Mouse (Mus musculus) heart, embryonic 11.5 days (tissue): ENCODE measurements around the gene Tyw3. TPM values are rescaled to one million over a fixed set of nuclear protein-coding genes. Genes with fewer than 3 reads are reported as not detected.
A peak's percentile ranks its signal among the peaks of the same experiment; 100 is the strongest.

Source experiments
- ATAC-seq: fragments of 200-750 bp; cut with Nextera tagmentation; replicated peaks from 2 replicates; pipeline ENCODE4 v1.8.0; 2017; ENCODE audit warnings: moderate library complexity; ENCODE audit not compliant: insufficient number of reproducible peaks, low FRiP score, low TSS enrichment
- H3K27ac ChIP-seq: fragments of 300-500 bp; sonication (generic); 2 replicates; pipeline ENCODE4 v1.5.1; 2014; ENCODE audit warnings: mild to moderate bottlenecking, low read depth, low read length
- H3K27me3 ChIP-seq: fragments of 300-500 bp; sonication (generic); 2 replicates; pipeline ENCODE4 v1.6.1; 2014; ENCODE audit warnings: mild to moderate bottlenecking, low read length, mixed read lengths; ENCODE audit not compliant: control insufficient read depth, insufficient read depth
- H3K36me3 ChIP-seq: fragments of 300-500 bp; sonication (generic); 2 replicates; pipeline ENCODE4 v1.6.1; 2014; ENCODE audit warnings: mild to moderate bottlenecking, low read length, moderate library complexity, mixed read lengths; ENCODE audit not compliant: control insufficient read depth, insufficient read depth
- H3K4me1 ChIP-seq: fragments of 300-500 bp; sonication (generic); 2 replicates; pipeline ENCODE4 v1.6.1; 2014; ENCODE audit warnings: low read length; ENCODE audit not compliant: control insufficient read depth, insufficient read depth
- H3K4me2 ChIP-seq: fragments of 300-500 bp; sonication (generic); 2 replicates; pipeline ENCODE4 v1.6.1; 2014; ENCODE audit warnings: mild to moderate bottlenecking, moderate library complexity
- H3K4me3 ChIP-seq: fragments of 300-500 bp; sonication (generic); 2 replicates; pipeline ENCODE4 v1.5.1; 2014; ENCODE audit warnings: low read depth, low read length
- H3K9ac ChIP-seq: fragments of 300-500 bp; sonication (generic); 2 replicates; pipeline ENCODE4 v1.6.1; 2014; ENCODE audit warnings: mild to moderate bottlenecking, low read depth, low read length, moderate library complexity
- H3K9me3 ChIP-seq: fragments of 300-500 bp; sonication (generic); replicated peaks from 2 replicates; pipeline ENCODE4 v1.6.1; 2016; ENCODE audit warnings: low read length; ENCODE audit not compliant: control insufficient read depth
- WGBS: fragments of 180-500 bp; shearing (Covaris S2); extraction: QIAGEN DNeasy Blood & Tissue Kit; methylation state at CpG from one replicate; pipeline ENCODE4 v1.1.7; 2014; ENCODE audit not compliant: insufficient replicate concordance; 5-methylcytosine and 5-hydroxymethylcytosine counted together
- polyA plus RNA-seq: library from polyadenylated mRNA; unstranded; fragments of >200 nt; fragmentation: Nextera tagmentation; extraction: Ambion mirVana; gene quantifications from 2 replicates; pipeline ENCODE4 v1.2.1, GENCODE M21; 2014

Tyw3 gene
- polyA plus RNA-seq, 1 experiment from 2014 or later: 17.9 TPM

DNA sequence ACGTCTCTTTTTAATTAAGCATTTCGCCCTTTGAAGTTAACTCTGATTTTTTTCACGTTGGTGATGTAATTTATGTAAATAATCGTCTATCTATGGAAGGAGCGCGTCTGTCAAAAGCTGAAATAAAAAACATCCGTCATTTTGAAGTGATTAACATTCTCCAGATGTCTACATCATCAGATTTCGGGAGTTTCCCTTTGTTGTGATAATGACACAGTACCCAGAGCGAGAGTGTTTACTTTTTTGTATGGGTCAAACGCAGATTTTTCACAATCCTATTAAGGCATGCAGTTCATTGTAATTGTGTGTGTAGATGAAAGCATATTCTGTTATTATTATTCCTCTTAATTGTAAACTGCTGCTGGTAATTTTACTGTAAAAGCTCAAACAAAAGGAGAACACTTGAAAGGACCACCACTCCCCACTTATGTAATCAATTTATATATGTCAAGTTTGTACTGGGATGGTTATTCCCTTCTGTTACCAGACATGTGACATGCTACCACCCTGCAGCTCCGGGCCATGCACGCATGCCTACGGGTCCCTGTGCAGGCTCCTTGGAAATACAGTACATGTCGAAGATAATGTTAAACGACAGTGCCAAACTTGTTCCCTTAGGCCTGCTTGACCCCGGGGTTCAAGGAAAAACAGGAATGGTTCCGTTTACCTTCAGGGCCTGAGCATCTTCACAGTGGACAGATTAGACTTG, 46.4 kb downstream of the Tyw3 start:
- H3K4me1 ChIP-seq: peaks cover 9% of the 10 kb centered on the region; the same call in 1 of the 2 replicates
- no peak for ATAC-seq
- no peak overlapping the region for H3K4me2 ChIP-seq
- H3K27ac ChIP-seq: no peak overlapping the region
- H3K36me3 ChIP-seq: no peaks in the 10 kb centered on the region
- H3K27me3 ChIP-seq: peaks cover 7% of the 10 kb centered on the region; the same call in 1 of the 2 replicates
- no peak overlapping the region for H3K9ac ChIP-seq
- 51% methylated on average over 17 of the region's 17 CpGs for WGBS
- no peak overlapping the region for H3K4me3 ChIP-seq
- no peaks in the 10 kb centered on the region for H3K9me3 ChIP-seq

DNA sequence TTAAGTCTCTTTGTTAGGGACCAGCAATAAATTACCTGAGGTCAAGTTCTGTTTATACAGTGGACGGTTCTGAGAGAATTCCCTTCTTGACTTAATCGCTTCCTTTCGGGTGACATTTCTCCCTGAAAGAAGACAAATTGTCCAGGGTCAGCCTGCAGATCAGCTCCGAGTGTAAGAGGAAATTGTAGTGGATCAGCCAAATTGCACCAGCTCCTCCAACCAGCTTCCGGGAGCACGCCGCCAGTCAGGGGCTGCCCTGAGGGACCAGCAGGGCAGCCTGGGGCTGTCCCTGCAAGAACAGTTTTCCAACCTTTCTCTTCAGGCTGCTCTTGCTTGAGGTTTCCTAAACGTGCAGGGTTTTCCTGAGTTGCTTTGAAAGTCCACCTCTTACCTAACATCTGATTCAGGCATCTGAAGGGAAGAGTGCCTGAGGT, 48.0 kb downstream of the Tyw3 start:
- Histone ChIP-seq H3K4me3 (no peak overlapping the region), H3K4me1 (peaks cover 9% of the 10 kb centered on the region; the same call in 1 of the 2 replicates), H3K4me2 (peak overlapping the region; percentile 27), H3K27ac (no peak overlapping the region), H3K9me3 (no peaks in the 10 kb centered on the region), H3K36me3 (no peaks in the 10 kb centered on the region), H3K27me3 (peaks cover 7% of the 10 kb centered on the region; the same call in 1 of the 2 replicates), H3K9ac (no peak overlapping the region)
- WGBS: 14% methylated on average over 8 of the region's 8 CpGs
- no peak for ATAC-seq

DNA sequence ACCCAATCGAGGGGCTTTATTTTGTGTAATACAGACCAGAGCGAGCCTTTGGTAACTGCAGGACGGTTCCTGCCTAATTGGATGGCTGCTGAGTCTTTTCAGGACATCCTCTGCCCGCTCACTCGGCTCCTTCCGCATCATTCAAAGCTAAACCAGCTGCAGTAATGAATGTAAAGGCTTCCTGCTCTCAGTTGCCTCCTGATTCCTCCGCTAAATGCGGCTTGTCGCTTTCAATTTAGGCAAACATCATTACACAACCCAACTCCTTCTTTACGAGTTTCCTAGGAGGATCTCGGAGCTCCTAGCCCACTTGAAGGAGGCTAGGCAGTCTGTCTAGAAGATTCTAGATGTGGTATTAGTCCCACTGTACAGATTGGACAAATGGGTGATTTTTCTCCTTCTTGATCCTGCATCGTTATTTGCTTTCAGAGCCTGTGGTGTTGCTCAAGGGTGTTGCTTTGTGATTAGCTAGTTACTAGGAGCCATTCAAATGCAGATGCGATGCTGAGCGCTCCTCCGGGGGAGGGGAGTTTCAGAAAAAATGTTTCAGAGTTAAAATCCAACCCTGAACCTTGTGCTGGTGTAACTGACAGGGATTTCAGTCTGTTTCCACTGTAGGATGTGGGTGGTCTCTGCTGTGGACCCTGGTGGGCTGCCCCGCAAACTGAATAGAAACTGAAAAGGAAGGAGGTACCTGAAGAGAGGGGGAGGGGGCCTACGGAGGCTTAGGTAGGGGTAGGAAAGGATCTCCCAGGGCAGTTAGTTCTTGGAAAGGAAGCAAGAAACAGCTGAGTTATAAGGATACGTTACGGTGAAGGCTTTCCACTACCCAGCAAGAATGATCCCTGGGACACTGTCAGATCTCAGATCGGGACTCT, 49.1 kb downstream of the Tyw3 start:
- Histone ChIP-seq H3K27ac (no peak overlapping the region), H3K36me3 (no peaks in the 10 kb centered on the region), H3K4me3 (peak overlapping the region; percentile 17), H3K4me2 (peak overlapping the region; percentile 51), H3K27me3 (peaks cover 7% of the 10 kb centered on the region; the same call in 1 of the 2 replicates), H3K4me1 (peaks cover 9% of the 10 kb centered on the region; the same call in 1 of the 2 replicates), H3K9me3 (no peaks in the 10 kb centered on the region), H3K9ac (no peak overlapping the region)
- 5% methylated on average over 20 of the region's 20 CpGs for WGBS
- no peak for ATAC-seq

DNA sequence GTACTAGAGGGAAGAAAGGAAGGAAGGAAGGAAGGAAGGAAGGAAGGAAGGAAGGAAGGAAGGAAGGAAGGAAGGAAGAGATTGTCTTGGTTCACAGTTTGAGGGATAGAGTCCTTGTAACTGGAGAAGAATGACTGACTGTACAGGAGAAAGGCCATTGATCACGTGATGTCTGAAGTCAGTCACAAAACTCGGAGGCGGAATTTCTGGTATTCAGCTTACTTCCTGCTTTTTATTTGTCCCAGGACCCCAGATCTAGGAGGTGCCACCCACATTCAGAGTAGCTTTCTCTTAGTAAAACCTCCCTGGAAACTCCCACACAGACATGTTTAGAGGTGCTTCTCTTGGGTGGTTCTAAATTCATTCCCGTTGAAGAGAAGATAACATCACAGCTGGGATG, 50.7 kb downstream of the Tyw3 start:
- ATAC-seq: no peak
- Histone ChIP-seq H3K27ac (no peak overlapping the region), H3K4me2 (no peak overlapping the region), H3K4me1 (peaks cover 9% of the 10 kb centered on the region; the same call in 1 of the 2 replicates), H3K27me3 (peaks cover 7% of the 10 kb centered on the region; the same call in 1 of the 2 replicates), H3K9me3 (no peaks in the 10 kb centered on the region), H3K4me3 (no peak overlapping the region), H3K36me3 (no peaks in the 10 kb centered on the region), H3K9ac (no peak overlapping the region)
- WGBS: 56% methylated on average over 4 of the region's 4 CpGs

DNA sequence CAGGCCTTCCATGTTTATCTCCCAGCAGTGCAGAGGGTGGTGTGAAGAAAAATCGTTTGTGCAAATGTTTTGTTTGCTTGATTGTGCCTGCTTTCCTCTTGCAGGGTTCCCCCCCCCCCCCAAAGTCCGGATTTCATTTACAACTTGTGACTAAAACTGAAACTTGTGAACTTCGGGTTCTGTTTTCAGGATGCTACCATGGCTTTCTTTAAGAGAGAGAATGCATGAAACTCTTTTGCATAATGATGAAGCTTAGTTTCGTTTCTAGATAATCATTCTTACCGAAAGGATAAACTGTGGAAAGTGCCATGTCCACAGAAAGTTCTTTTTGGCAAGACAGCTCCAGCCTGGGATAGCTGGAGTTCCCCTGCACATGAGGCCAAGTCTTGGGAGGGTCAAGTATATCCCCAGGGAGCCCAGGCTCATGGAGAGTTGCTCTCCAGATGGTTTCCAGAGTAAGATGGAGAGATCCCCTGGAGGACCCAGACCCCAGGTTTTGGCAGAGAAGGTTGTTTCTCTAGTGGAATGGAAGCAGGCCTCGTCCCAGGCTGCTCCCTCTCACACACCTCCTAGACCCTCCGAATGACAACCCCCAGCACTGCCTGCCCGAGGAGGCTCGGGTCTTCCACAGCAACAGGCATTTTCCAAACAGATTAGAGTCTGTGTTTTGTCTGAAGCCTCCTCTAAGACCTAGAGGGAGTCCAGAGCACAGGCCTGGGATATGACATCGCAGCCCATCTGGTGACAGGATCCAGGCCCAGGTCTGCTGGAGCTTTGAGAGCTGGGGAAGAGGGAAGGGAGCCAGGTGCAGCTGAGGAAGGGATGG, 56.6 kb downstream of the Tyw3 start:
- H3K9ac ChIP-seq: no peak overlapping the region
- no peak overlapping the region for H3K4me3 ChIP-seq
- no peaks in the 10 kb centered on the region for H3K27me3 ChIP-seq
- WGBS: 43% methylated on average over 10 of the region's 10 CpGs
- 0 out of 2 replicates have a peak, but pooled peaks have one; percentile 49 for ATAC-seq
- H3K4me2 ChIP-seq: no peak overlapping the region
- no peaks in the 10 kb centered on the region for H3K9me3 ChIP-seq
- no peaks in the 10 kb centered on the region for H3K36me3 ChIP-seq
- no peak overlapping the region for H3K27ac ChIP-seq
- 0 out of 2 replicates have a peak, but pooled peaks cover 3% of the 10 kb centered on the region for H3K4me1 ChIP-seq

DNA sequence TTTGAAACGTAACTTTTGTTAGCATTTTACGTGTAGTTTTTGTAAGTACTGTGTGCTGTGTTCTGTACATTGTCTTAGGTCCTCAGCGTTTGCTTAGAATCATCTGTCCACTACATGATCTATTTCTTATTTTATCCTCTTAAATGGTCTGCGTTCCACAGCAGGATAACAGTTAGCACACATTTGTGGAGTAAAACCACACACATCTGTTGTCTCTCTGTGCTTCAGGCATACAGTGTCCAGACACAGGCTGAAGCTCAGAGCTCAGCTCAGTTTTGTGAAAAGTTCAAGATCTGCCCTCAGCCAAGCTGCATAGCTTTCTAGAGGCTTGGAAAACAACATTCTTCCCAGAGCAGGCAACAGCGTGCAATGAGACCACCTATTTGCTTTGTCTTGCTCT, 60.8 kb downstream of the Tyw3 start:
- WGBS: 80% methylated on average over 5 of the region's 5 CpGs
- Histone ChIP-seq H3K4me1 (peaks cover 3% of the 10 kb centered on the region; the same call in 1 of the 2 replicates), H3K9ac (no peak overlapping the region), H3K27me3 (no peaks in the 10 kb centered on the region), H3K36me3 (no peaks in the 10 kb centered on the region), H3K27ac (no peak overlapping the region), H3K4me2 (no peak overlapping the region), H3K9me3 (no peaks in the 10 kb centered on the region), H3K4me3 (no peak overlapping the region)
- no peak for ATAC-seq

DNA sequence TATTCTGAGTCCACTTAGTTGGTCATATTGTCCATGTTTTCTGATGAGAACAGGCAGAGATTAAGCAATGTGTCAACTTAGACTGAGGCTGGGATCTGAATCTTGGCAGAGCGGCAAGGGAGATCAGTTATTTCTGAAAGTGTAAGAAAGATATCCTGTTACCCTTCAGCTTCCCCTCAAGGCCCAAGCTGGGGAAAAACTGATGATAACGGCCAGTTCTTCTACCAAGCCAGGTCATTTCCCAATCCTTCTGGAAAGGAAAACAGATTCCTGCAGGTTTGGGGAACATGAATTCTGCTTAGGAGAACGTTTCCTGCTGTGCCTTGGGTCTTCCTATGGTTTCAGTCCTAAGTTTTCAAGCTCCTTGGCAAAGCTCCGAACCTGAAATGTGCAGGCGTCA, 63.7 kb downstream of the Tyw3 start:
- H3K4me1 ChIP-seq: no peaks in the 10 kb centered on the region; the same call in 1 of the 2 replicates
- no peak overlapping the region for H3K9ac ChIP-seq
- H3K36me3 ChIP-seq: no peaks in the 10 kb centered on the region
- no peak overlapping the region for H3K4me2 ChIP-seq
- H3K4me3 ChIP-seq: no peak overlapping the region
- H3K9me3 ChIP-seq: no peaks in the 10 kb centered on the region
- ATAC-seq: no peak
- H3K27me3 ChIP-seq: no peaks in the 10 kb centered on the region
- H3K27ac ChIP-seq: no peak overlapping the region
- 61% methylated on average over 5 of the region's 5 CpGs for WGBS

DNA sequence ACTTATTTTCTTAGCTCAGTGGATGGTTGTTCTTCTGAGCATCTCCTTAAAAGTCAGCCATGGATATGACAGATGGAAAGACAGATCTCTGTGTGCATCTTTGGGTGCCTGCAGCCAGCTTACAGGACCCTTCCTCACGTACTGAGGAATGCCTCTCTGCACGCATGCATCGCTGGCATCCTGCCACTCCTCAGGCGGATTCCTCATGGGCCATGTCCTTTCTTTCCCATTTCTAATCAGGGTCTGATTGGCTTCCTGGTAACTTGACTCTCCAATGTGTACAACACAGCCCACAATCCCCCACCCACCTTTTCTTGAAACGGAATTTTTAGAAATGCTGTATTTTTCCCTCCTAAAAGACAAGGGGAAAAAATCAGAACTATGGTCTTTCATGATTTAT, 67.9 kb downstream of the Tyw3 start:
- no peak overlapping the region for H3K9ac ChIP-seq
- H3K27me3 ChIP-seq: no peaks in the 10 kb centered on the region
- H3K4me2 ChIP-seq: no peak overlapping the region
- H3K9me3 ChIP-seq: no peaks in the 10 kb centered on the region
- H3K27ac ChIP-seq: no peak overlapping the region
- H3K36me3 ChIP-seq: no peaks in the 10 kb centered on the region
- no peak overlapping the region for H3K4me3 ChIP-seq
- no peaks in the 10 kb centered on the region; the same call in 1 of the 2 replicates for H3K4me1 ChIP-seq
- 50% methylated on average over 5 of the region's 5 CpGs for WGBS
- no peak for ATAC-seq
